Mouse (Mus musculus): ENCODE results near the gene Gbp4. TPM values are rescaled to one million over a fixed set of nuclear protein-coding genes. Genes with fewer than 3 reads are reported as not detected.
"Not testable (repeated sequence)": the region's sequence is repeated elsewhere in the genome, so short reads cannot be mapped to it uniquely, and the experiment has no call there.

The Gbp4 gene
- total and polyA plus RNA-seq, 3 experiments = not detected

GRCm38 (mm10) chr5:105148062-105148461, 8.7 kb upstream of the Gbp4 start:
- not testable (repeated sequence) for H3K79me2 ChIP-seq (ENCODE audit: control insufficient read depth, insufficient read depth, low read length, poor library complexity); H3K4me1 ChIP-seq (ENCODE audit: control insufficient read depth in 1 of 2, insufficient read depth in 2 of 2, low read length in 2 of 2); H3K27me3 ChIP-seq (ENCODE audit: control insufficient read depth in 1 of 2, insufficient read depth in 2 of 2, low read length in 2 of 2); H3K9me3 ChIP-seq (replicated peaks; ENCODE audit: insufficient read depth, low read length); H3K9ac ChIP-seq (ENCODE audit: control insufficient read depth, low read depth, low read length, poor library complexity, severe bottlenecking); H3K36me3 ChIP-seq (ENCODE audit: control insufficient read depth in 1 of 2, insufficient read depth in 2 of 2, low read length in 2 of 2); H3K27ac ChIP-seq (ENCODE audit: control insufficient read depth, low read depth, low read length); H3K4me3 ChIP-seq (ENCODE audit: control insufficient read depth in 1 of 2, insufficient read depth in 1 of 2, low read depth in 2 of 2, low read length in 2 of 2); DNase-seq (ENCODE audit: low read depth, low spot score)

- Histone ChIP-seq H3K79me2 (ENCODE audit: control insufficient read depth, insufficient read depth, low read length, poor library complexity) (no peaks in the 10 kb centered on the region), H3K4me3 (ENCODE audit: control insufficient read depth in 1 of 2, insufficient read depth in 1 of 2, low read depth in 2 of 2, low read length in 2 of 2) (no peak overlapping the region), H3K27ac (ENCODE audit: control insufficient read depth, low read depth, low read length) (no peak overlapping the region), H3K36me3 (ENCODE audit: control insufficient read depth in 1 of 2, insufficient read depth in 2 of 2, low read length in 2 of 2) (no peaks in the 10 kb centered on the region), H3K9me3 (replicated peaks; ENCODE audit: insufficient read depth, low read length) (no peaks in the 10 kb centered on the region), H3K4me1 (ENCODE audit: control insufficient read depth in 1 of 2, insufficient read depth in 2 of 2, low read length in 2 of 2) (no peaks in the 10 kb centered on the region), H3K27me3 (ENCODE audit: control insufficient read depth in 1 of 2, insufficient read depth in 2 of 2, low read length in 2 of 2) (no peaks in the 10 kb centered on the region), H3K9ac (ENCODE audit: control insufficient read depth, low read depth, low read length, poor library complexity, severe bottlenecking) (no peak overlapping the region)
- no peak for TF ChIP-seq NRF1 (IDR thresholded peaks at IDR 0.05; ENCODE audit: insufficient read depth, low read depth, low read length, poor library complexity, severe bottlenecking)
- no peak for TF ChIP-seq ELF1 (IDR thresholded peaks at IDR 0.05; ENCODE audit: low read depth, low read length)
- TF ChIP-seq MXI1 (IDR thresholded peaks at IDR 0.05; ENCODE audit: low read depth, low read length) = no peak
- TF ChIP-seq POLR2AphosphoS5 (IDR thresholded peaks at IDR 0.05; ENCODE audit: borderline replicate concordance, low read depth, low read length) = no peak
- no peak for TF ChIP-seq USF2 (IDR thresholded peaks at IDR 0.05; ENCODE audit: borderline replicate concordance in 1 of 2, insufficient read depth in 1 of 2, low read depth in 1 of 2, low read length in 2 of 2)
- TF ChIP-seq POLR2A (IDR thresholded peaks at IDR 0.05; ENCODE audit: control insufficient read depth in 1 of 2, insufficient read depth in 1 of 2, low read depth in 1 of 2, low read length in 2 of 2, poor library complexity in 1 of 2) = no peak
- TF ChIP-seq TCF12 (IDR thresholded peaks at IDR 0.05; ENCODE audit: low read depth, low read length) = no peak
- TF ChIP-seq SMC3 (IDR thresholded peaks at IDR 0.05; ENCODE audit: low read depth, low read length) = no peak
- no peak for TF ChIP-seq MEF2A (IDR thresholded peaks at IDR 0.05; ENCODE audit: extremely low read depth, insufficient replicate concordance, low read depth, low read length, poor library complexity, severe bottlenecking)
- TF ChIP-seq ZMIZ1 (IDR thresholded peaks at IDR 0.05; ENCODE audit: low read depth, low read length) = no peak
- no peak for TF ChIP-seq ETS1 (IDR thresholded peaks at IDR 0.05; ENCODE audit: low read depth, low read length)
- no peak for TF ChIP-seq SIN3A (IDR thresholded peaks at IDR 0.05; ENCODE audit: low read length)
- TF ChIP-seq MYC (IDR thresholded peaks at IDR 0.05; ENCODE audit: low read depth, low read length) = no peak
- no peak for TF ChIP-seq TAL1 (IDR thresholded peaks at IDR 0.05; ENCODE audit: low read length)
- TF ChIP-seq MAX (IDR thresholded peaks at IDR 0.05; ENCODE audit: low read length) = no peak
- TF ChIP-seq CHD2 (IDR thresholded peaks at IDR 0.05; ENCODE audit: low read length) = no peak
- DNase-seq (ENCODE audit: low read depth, low spot score) = no peak
These were observed 7.1 kb upstream of the Gbp4 start for GRCm38 (mm10) chr5:105146447-105146846.

- not testable (repeated sequence) for H3K4me1 ChIP-seq (ENCODE audit: control insufficient read depth in 1 of 2, insufficient read depth in 2 of 2, low read length in 2 of 2); H3K4me3 ChIP-seq (ENCODE audit: control insufficient read depth in 1 of 2, insufficient read depth in 1 of 2, low read depth in 2 of 2, low read length in 2 of 2); H3K27me3 ChIP-seq (ENCODE audit: control insufficient read depth in 1 of 2, insufficient read depth in 2 of 2, low read length in 2 of 2); H3K27ac ChIP-seq (ENCODE audit: control insufficient read depth, low read depth, low read length); H3K9ac ChIP-seq (ENCODE audit: control insufficient read depth, low read depth, low read length, poor library complexity, severe bottlenecking); H3K79me2 ChIP-seq (ENCODE audit: control insufficient read depth, insufficient read depth, low read length, poor library complexity); H3K36me3 ChIP-seq (ENCODE audit: control insufficient read depth in 1 of 2, insufficient read depth in 2 of 2, low read length in 2 of 2); DNase-seq (ENCODE audit: low read depth, low spot score); H3K9me3 ChIP-seq (replicated peaks; ENCODE audit: insufficient read depth, low read length)
These were observed 6.3 kb upstream of the Gbp4 start for GRCm38 (mm10) chr5:105145731-105146130.

GRCm38 (mm10) chr5:105140089-105140810, 864 bp upstream of the Gbp4 start:
- not testable (repeated sequence) for H3K4me1 ChIP-seq (ENCODE audit: control insufficient read depth in 1 of 2, insufficient read depth in 2 of 2, low read length in 2 of 2); H3K9ac ChIP-seq (ENCODE audit: control insufficient read depth, low read depth, low read length, poor library complexity, severe bottlenecking); H3K4me3 ChIP-seq (ENCODE audit: control insufficient read depth in 1 of 2, insufficient read depth in 1 of 2, low read depth in 2 of 2, low read length in 2 of 2); H3K9me3 ChIP-seq (replicated peaks; ENCODE audit: insufficient read depth, low read length); H3K27me3 ChIP-seq (ENCODE audit: control insufficient read depth in 1 of 2, insufficient read depth in 2 of 2, low read length in 2 of 2); H3K36me3 ChIP-seq (ENCODE audit: control insufficient read depth in 1 of 2, insufficient read depth in 2 of 2, low read length in 2 of 2); H3K27ac ChIP-seq (ENCODE audit: control insufficient read depth, low read depth, low read length); H3K79me2 ChIP-seq (ENCODE audit: control insufficient read depth, insufficient read depth, low read length, poor library complexity); DNase-seq (ENCODE audit: low read depth, low spot score)

Measured in MEL (cell line).